Mouse (Mus musculus) kidney, embryonic 14.5 days (tissue): ENCODE data around the gene Fam228a. TPM values are rescaled to one million over a fixed set of nuclear protein-coding genes. Genes with fewer than 3 reads are reported as not detected.

Experiments used
- ATAC-seq: fragments of 200-750 bp; cut with Nextera tagmentation; 2 replicates; pipeline ENCODE4 v1.8.0; 2017; ENCODE audit warnings: moderate number of reproducible peaks, mild to moderate bottlenecking, moderate TSS enrichment, moderate library complexity; ENCODE audit not compliant: low FRiP score, low TSS enrichment
- H3K27ac ChIP-seq: fragments of 300-500 bp; sonication (generic); 2 replicates; pipeline ENCODE4 v1.5.1; 2014; ENCODE audit warnings: low read depth, mild to moderate bottlenecking, low read length, moderate library complexity, mixed read lengths
- H3K27me3 ChIP-seq: fragments of 300-500 bp; sonication (generic); 2 replicates; pipeline ENCODE4 v1.6.1; 2014; ENCODE audit warnings: mild to moderate bottlenecking, low read length; ENCODE audit not compliant: control insufficient read depth, insufficient read depth
- H3K36me3 ChIP-seq: fragments of 300-500 bp; sonication (generic); 2 replicates; pipeline ENCODE4 v1.6.1; 2014; ENCODE audit warnings: low read length, mixed read lengths; ENCODE audit not compliant: control insufficient read depth, insufficient read depth
- H3K4me1 ChIP-seq: fragments of 300-500 bp; sonication (generic); 2 replicates; pipeline ENCODE4 v1.6.1; 2014; ENCODE audit warnings: low read length, mixed read lengths; ENCODE audit not compliant: control insufficient read depth, insufficient read depth
- H3K4me2 ChIP-seq: fragments of 300-500 bp; sonication (generic); replicated peaks from 2 replicates; pipeline ENCODE4 v1.6.1; 2014; ENCODE audit warnings: low read depth, mild to moderate bottlenecking, low read length
- H3K4me3 ChIP-seq: fragments of 300-500 bp; sonication (generic); 2 replicates; pipeline ENCODE4 v1.5.1; 2014; ENCODE audit warnings: mild to moderate bottlenecking, low read length
- H3K9ac ChIP-seq: fragments of 300-500 bp; sonication (generic); 2 replicates; pipeline ENCODE4 v1.6.1; 2014; ENCODE audit warnings: low read depth, mild to moderate bottlenecking, low read length, moderate library complexity
- H3K9me3 ChIP-seq: fragments of 300-500 bp; sonication (generic); 2 replicates; pipeline ENCODE4 v1.6.1; 2016; ENCODE audit warnings: low read length; ENCODE audit not compliant: control insufficient read depth
- WGBS: fragments of 180-500 bp; shearing (Covaris S2); extraction: QIAGEN DNeasy Blood & Tissue Kit; methylation state at CpG from one replicate; pipeline ENCODE4 v1.1.7; 2014; 5-methylcytosine and 5-hydroxymethylcytosine counted together
- polyA plus RNA-seq: library from polyadenylated mRNA; unstranded; fragments of >200 nt; fragmentation: Nextera tagmentation; extraction: Ambion mirVana; gene quantifications from 2 replicates; pipeline ENCODE4 v1.2.1, GENCODE M21; 2014

The Fam228a gene
- polyA plus RNA-seq, 1 experiment from 2014 or later, result 0.73 TPM

DNA sequence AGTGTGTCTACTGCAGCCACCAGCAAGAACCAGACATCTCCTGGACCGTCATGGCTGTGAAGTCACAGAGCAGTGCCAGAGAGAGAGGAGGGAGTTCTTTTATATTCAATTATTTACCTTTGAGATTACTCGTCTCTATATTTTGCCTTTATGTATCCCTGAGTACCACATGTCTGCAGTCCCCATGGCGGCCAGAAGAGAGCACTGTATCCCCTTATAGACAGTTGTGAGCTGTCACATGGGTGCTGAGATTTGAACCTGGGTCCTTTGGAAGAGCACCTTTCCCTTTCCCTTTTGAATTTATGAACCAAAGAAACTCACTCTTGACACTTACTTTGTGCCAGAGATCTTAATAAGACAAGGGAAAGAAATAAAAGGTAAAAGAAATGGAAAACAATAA is 9.1 kb downstream of the Fam228a start:
- Histone ChIP-seq H3K4me2 (no peak overlapping the region), H3K4me3 (no peak overlapping the region), H3K36me3 (no peaks in the 10 kb centered on the region), H3K9ac (no peak overlapping the region), H3K27ac (no peak overlapping the region), H3K27me3 (no peaks in the 10 kb centered on the region), H3K4me1 (no peaks in the 10 kb centered on the region; the same call in 1 of the 2 replicates), H3K9me3 (no peaks in the 10 kb centered on the region)
- ATAC-seq, result no peak
- WGBS, result 98% methylated on average over 3 of the region's 3 CpGs

DNA sequence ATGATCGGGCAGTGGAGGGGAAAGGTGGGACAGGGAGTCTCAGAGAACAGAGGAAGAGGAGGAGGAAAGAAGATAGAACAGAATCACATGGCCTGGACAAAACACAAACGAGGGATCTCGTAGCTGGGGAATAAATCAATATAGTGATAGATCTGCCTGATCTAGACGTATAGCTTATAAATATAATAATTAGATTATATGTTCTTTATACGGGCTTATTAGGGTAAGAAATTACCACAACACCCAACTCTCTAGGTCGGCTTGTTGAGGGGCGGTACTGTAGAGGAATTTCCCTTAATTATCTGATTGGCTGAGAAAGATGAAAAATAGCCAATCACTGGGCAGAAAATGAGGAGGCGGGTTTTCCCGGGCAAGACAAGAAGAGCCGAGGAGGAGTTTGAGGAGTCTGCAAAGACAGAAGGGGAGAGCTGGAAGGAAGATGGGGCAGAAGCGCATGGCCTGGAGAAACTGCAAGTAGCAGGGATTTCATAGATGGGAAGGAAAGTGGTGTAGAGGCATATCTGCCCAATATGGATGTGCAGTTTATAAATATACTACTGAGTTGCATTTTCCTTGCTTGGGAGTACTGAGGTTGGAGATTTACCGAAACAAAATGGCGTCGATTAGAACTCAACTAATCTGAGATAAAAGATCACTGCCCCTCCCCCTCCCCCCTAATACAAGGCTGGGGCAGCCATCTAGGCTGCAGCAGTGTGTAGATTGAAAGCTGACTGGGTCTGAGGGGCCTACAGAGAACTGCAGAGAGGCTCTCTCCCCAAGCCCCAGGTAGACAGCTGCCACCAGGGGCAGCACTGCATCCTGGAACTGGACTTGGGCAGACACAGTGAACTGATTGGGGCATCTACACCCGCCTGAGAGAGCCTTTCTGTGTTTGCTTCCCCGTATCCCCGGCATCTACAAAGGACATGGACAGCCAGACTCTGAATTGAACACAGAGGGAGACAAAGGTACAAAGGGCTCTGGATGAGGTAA is 18.2 kb downstream of the Fam228a start:
- Histone ChIP-seq H3K36me3 (no peaks in the 10 kb centered on the region), H3K4me2 (no peak overlapping the region), H3K27me3 (no peaks in the 10 kb centered on the region), H3K4me1 (no peaks in the 10 kb centered on the region), H3K4me3 (no peak overlapping the region), H3K27ac (no peak overlapping the region), H3K9ac (no peak overlapping the region), H3K9me3 (no peaks in the 10 kb centered on the region)
- no peak for ATAC-seq
- 75% methylated on average over 17 of the region's 17 CpGs for WGBS

DNA sequence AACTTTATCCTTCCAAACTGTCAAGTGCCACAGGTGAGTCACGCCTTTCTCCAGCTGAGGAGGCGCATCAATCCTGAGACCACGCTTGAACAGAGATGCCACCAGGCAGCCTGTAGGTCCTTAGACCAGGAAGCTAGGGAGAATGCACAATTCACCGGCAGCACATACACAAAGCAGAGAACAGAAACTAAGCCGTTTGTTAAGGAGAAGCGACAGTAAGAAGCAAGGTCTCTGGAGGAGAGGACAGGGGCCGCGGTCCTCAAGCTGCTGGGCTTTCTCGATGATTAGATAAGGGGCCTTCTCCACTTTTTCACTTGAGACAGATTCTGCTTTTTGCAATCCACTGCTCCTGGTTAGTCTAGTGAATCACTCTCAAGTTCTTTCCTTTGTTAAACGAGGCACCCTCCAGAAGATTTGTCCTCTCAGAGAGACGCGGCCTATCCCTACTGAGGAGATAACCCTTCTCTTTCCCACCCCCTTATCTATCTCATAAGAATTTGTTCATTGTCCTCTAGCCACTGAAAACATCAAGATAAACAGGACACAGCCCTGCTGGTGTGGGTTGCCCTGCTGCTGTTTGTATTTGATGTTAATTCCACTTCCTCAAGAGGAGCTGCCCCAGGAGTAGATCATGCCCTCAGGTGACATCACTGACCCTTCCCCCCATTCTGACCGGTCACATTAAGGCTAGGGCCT is 19.0 kb downstream of the Fam228a start:
- H3K27ac ChIP-seq, result no peak overlapping the region
- no peaks in the 10 kb centered on the region for H3K27me3 ChIP-seq
- H3K4me1 ChIP-seq, result no peaks in the 10 kb centered on the region
- no peaks in the 10 kb centered on the region for H3K36me3 ChIP-seq
- no peaks in the 10 kb centered on the region for H3K9me3 ChIP-seq
- WGBS, result 78% methylated on average over 13 of the region's 13 CpGs
- no peak overlapping the region for H3K4me3 ChIP-seq
- ATAC-seq, result no peak
- no peak overlapping the region for H3K9ac ChIP-seq
- no peak overlapping the region for H3K4me2 ChIP-seq

DNA sequence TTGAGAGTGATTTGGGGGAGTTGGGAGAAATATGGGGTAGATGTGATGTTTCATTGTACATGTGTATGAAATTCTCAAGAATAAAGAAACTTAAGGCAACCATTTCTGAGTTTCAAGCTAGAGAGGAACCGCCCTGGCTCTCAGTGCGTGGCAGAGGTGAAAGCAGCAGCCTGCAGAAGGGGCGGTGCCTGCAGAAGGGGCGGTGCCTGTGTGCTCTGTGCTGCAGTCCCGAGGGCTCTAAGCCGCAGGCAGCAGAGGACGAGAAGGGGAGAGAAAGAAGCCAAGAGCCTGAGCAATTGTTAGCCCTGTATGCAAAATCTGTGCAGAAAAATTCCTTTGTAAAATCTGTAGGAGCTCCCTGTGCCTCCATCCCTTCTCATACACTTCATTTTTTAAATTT is 20.8 kb downstream of the Fam228a start:
- no peaks in the 10 kb centered on the region for H3K27me3 ChIP-seq
- H3K9me3 ChIP-seq, result no peaks in the 10 kb centered on the region
- H3K36me3 ChIP-seq, result peaks cover 3% of the 10 kb centered on the region; the same call in 1 of the 2 replicates
- H3K4me3 ChIP-seq, result no peak overlapping the region
- no peak overlapping the region for H3K4me2 ChIP-seq
- no peak overlapping the region for H3K27ac ChIP-seq
- no peak overlapping the region for H3K9ac ChIP-seq
- no peaks in the 10 kb centered on the region for H3K4me1 ChIP-seq
- WGBS, result 8% methylated on average over 7 of the region's 7 CpGs
- ATAC-seq, result peak; percentile 86; the same call in 1 of the 2 replicates

DNA sequence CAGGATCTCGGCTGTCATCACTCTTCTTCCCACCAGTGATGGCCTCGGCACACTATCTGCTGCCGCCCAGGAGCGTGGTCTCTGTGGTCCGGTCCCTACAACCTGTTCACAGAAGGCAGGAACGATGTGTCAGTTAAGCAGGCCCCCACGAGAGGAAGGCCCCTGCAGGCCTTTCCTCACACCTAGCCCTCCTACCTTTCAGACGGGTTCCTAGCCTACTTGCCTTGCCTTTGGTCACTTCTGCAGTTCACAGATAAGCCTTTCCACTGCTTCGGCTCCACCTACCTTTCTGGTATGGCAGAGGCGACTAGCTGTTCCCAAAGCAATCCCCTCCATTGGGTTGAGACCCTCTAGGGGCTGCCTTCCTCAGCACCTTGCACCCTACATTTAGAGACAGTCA is 22.6 kb downstream of the Fam228a start:
- WGBS, result 80% methylated on average over 10 of the region's 10 CpGs
- Histone ChIP-seq H3K9me3 (no peaks in the 10 kb centered on the region), H3K4me1 (no peaks in the 10 kb centered on the region), H3K27me3 (no peaks in the 10 kb centered on the region), H3K9ac (no peak overlapping the region), H3K27ac (no peak overlapping the region), H3K36me3 (peaks cover 8% of the 10 kb centered on the region; the same call in 1 of the 2 replicates), H3K4me2 (no peak overlapping the region), H3K4me3 (no peak overlapping the region)
- no peak for ATAC-seq

DNA sequence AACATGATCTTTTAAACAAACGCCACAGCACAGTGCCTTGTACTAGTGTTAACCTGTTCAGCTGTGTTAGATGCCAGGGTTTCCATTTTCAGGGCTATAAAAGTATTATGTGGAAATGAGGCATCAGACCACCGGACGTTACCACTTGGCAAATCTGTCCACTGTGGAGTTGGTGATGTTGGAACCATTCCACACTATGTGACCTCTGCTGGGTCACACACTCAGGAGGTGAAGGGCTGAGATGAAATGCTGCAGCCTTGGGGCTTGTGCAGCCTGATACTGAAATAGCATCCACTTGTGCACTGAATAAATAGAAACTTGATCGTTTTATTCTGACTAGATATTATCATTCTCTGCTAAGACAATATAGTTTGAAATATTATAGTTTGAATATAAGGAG is 24.9 kb downstream of the Fam228a start:
- WGBS, result 52% methylated on average over 4 of the region's 4 CpGs
- Histone ChIP-seq H3K27ac (no peak overlapping the region), H3K9ac (no peak overlapping the region), H3K9me3 (no peaks in the 10 kb centered on the region), H3K4me3 (no peak overlapping the region), H3K36me3 (peaks cover 20% of the 10 kb centered on the region), H3K27me3 (no peaks in the 10 kb centered on the region), H3K4me2 (no peak overlapping the region), H3K4me1 (no peaks in the 10 kb centered on the region)
- no peak for ATAC-seq

DNA sequence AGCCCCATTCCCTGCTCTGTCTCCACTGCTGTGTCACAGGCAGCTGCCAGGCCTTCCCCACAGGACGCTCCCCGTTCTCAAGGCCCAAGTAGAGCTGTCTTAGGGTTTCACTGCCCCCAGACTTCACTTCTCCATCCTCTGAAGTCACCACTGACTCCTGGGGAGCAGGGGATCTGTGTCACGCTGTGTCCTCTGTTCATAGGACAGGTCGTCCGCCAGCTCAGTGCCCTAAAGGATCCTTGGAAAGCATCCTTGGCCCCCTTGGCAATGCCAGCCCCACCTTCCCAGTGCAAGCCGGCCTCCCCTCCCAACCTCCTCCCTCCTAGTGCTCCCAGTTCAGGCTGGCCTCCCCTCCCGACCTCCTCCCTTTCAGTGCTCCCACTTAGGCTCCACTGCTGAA is 28.3 kb downstream of the Fam228a start:
- Histone ChIP-seq H3K4me3 (no peak overlapping the region), H3K4me2 (no peak overlapping the region), H3K9me3 (no peaks in the 10 kb centered on the region), H3K27me3 (no peaks in the 10 kb centered on the region), H3K4me1 (no peaks in the 10 kb centered on the region), H3K9ac (no peak overlapping the region), H3K27ac (no peak overlapping the region), H3K36me3 (peaks cover 37% of the 10 kb centered on the region)
- WGBS, result 87% methylated on average over 7 of the region's 7 CpGs
- no peak for ATAC-seq

DNA sequence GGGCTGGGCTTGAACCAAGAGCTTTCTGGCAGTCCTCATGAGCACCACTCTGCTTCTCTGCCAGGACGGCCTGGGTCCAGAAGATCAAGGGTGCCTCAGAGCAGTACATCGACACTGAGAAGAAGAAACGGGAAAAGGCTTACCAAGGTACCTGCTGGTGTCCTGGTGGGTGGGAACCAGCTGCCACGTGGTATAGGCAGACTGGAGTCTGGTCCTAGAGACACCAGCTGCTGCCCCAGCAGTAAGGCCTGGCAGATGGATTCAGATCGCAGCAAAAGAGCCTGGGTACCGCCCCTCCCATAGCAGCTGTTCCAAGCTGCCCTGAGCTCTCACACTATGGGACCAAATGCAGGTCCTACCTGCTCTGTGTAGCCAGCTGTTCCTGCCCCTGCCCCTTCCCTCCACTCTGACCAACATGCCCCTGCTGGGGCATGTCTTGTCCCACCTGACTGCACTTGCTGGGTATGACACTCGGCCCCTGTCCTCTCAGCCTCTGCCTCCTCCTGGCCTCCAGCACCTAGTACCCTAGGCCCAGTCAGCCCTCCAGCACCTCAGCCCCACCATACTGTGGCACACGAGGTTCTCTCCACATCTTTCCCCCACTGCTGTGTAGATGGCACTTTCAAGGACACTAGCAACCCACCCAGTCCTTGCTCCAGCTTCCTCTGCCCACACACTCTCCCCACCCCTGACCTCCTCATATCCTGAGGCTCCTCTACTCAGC is 29.2 kb downstream of the Fam228a start:
- peak; percentile 46; the same call in 1 of the 2 replicates for ATAC-seq
- H3K9me3 ChIP-seq, result no peaks in the 10 kb centered on the region
- H3K27me3 ChIP-seq, result no peaks in the 10 kb centered on the region
- no peaks in the 10 kb centered on the region for H3K4me1 ChIP-seq
- no peak overlapping the region for H3K4me2 ChIP-seq
- H3K4me3 ChIP-seq, result no peak overlapping the region
- no peak overlapping the region for H3K27ac ChIP-seq
- WGBS, result 79% methylated on average over 8 of the region's 8 CpGs
- H3K9ac ChIP-seq, result no peak overlapping the region
- H3K36me3 ChIP-seq, result peaks cover 37% of the 10 kb centered on the region
